Mouse (Mus musculus) forebrain, postnatal 0 days (tissue): ENCODE results near the gene F8. TPM values are rescaled to one million over a fixed set of nuclear protein-coding genes. Genes with fewer than 3 reads are reported as not detected.
"Not testable (repeated sequence)": the region's sequence is repeated elsewhere in the genome, so short reads cannot be mapped to it uniquely, and the experiment has no call there.

ENCODE experiments used
- ATAC-seq: fragments of 200-750 bp; cut with Nextera tagmentation; 2 replicates; pipeline ENCODE4 v1.8.0; 2017; ENCODE audit warnings: mild to moderate bottlenecking, moderate library complexity
- DNase-seq: peaks from one replicate; pipeline ENCODE4 v3.0.0-alpha.2; 2015
- H3K27ac ChIP-seq: fragments of 300-500 bp; sonication (generic); 2 replicates; pipeline ENCODE4 v1.5.1; 2014; ENCODE audit warnings: low read depth, mild to moderate bottlenecking, antibody characterized with exemption, low read length, moderate library complexity, mixed read lengths
- H3K27me3 ChIP-seq: fragments of 300-500 bp; sonication (generic); 2 replicates; pipeline ENCODE4 v1.6.1; 2014; ENCODE audit warnings: mild to moderate bottlenecking, low read length, mixed read lengths; ENCODE audit not compliant: insufficient read depth
- H3K36me3 ChIP-seq: fragments of 300-500 bp; sonication (generic); 2 replicates; pipeline ENCODE4 v1.6.1; 2014; ENCODE audit warnings: mild to moderate bottlenecking, moderate library complexity; ENCODE audit not compliant: insufficient read depth
- H3K4me1 ChIP-seq: fragments of 300-500 bp; sonication (generic); 2 replicates; pipeline ENCODE4 v1.6.1; 2014; ENCODE audit warnings: antibody characterized with exemption; ENCODE audit not compliant: insufficient read depth
- H3K4me2 ChIP-seq: fragments of 300-500 bp; sonication (generic); 2 replicates; pipeline ENCODE4 v1.6.1; 2014; ENCODE audit warnings: low read depth, mild to moderate bottlenecking, moderate library complexity
- H3K4me3 ChIP-seq: fragments of 300-500 bp; sonication (generic); 2 replicates; pipeline ENCODE4 v1.5.1; 2014; ENCODE audit warnings: low read depth, low read length, mixed read lengths
- H3K9ac ChIP-seq: fragments of 300-500 bp; sonication (generic); 2 replicates; pipeline ENCODE4 v1.6.1; 2014; ENCODE audit warnings: mild to moderate bottlenecking
- H3K9me3 ChIP-seq: fragments of 300-500 bp; sonication (generic); 2 replicates; pipeline ENCODE4 v1.6.1; 2016; ENCODE audit warnings: low read length
- CTCF ChIP-seq: sonication (generic); IDR thresholded peaks from 2 replicates; pipeline ENCODE4 v1.5.1; 2016; ENCODE audit warnings: antibody characterized with exemption, control low read depth, low read depth
- WGBS: fragments of 180-500 bp; shearing (Covaris S2); extraction: QIAGEN DNeasy Blood & Tissue Kit; methylation state at CpG from one replicate; pipeline ENCODE4 v1.1.7; 2014; 5-methylcytosine and 5-hydroxymethylcytosine counted together
- polyA plus RNA-seq: library from polyadenylated mRNA; unstranded; fragments of >200 nt; fragmentation: Nextera tagmentation; extraction: Ambion mirVana; gene quantifications from 2 replicates; pipeline ENCODE4 v1.2.1, GENCODE M21; 2015
- total RNA-seq: library from RNA; depleted of rRNA; stranded (reverse); fragments of >200 nt; gene quantifications from 2 replicates; pipeline ENCODE4 v1.2.3, GENCODE M21; 2014

The F8 gene
- total and polyA plus RNA-seq, 2 experiments from 2014 or later: 1.00 to 1.2 TPM

- Histone ChIP-seq H3K27ac (no peak overlapping the region), H3K9ac (no peak overlapping the region), H3K4me1 (no peaks in the 10 kb centered on the region), H3K4me3 (no peak overlapping the region), H3K9me3 (no peaks in the 10 kb centered on the region), H3K4me2 (peak overlapping the region; percentile 45; the same call in 1 of the 2 replicates), H3K27me3 (no peaks in the 10 kb centered on the region), H3K36me3 (no peaks in the 10 kb centered on the region)
- TF ChIP-seq CTCF: no peak
- no peak for ATAC-seq
- DNase-seq: no peak
- 86% methylated on average over 1 of the region's 1 CpGs for WGBS
These were observed 1.2 kb downstream of the F8 start for GRCm38 (mm10) chrX:75381176-75381575.

DNA sequence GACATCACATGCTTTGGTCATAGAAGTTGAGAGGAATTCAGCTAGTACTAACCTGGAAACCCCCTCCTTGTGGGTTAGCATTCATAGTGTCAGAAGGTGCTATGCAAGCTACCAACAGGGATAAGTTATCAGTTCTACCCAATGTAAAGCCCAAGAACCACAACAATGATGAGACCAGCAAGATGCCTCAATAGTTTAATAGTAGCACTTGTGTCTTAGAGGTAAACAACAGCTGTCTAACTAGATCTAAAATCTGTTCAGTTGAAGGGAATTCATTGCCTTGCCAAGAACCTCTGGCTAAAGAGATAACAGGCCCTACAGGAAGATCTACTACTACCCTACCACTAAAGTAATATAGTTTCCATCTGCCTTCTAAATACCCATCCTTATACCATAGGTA, 5.6 kb downstream of the F8 start:
- no peak overlapping the region for H3K9ac ChIP-seq
- no peak overlapping the region for H3K4me2 ChIP-seq
- TF ChIP-seq CTCF: no peak
- H3K9me3 ChIP-seq: no peaks in the 10 kb centered on the region
- no peak overlapping the region for H3K27ac ChIP-seq
- no peaks in the 10 kb centered on the region for H3K36me3 ChIP-seq
- H3K4me3 ChIP-seq: no peak overlapping the region
- no peaks in the 10 kb centered on the region for H3K27me3 ChIP-seq
- H3K4me1 ChIP-seq: no peaks in the 10 kb centered on the region
- ATAC-seq (no peak), DNase-seq (no peak)

- no peaks in the 10 kb centered on the region for H3K27me3 ChIP-seq
- 74% methylated on average over 2 of the region's 2 CpGs for WGBS
- no peaks in the 10 kb centered on the region for H3K4me1 ChIP-seq
- TF ChIP-seq CTCF: no peak
- no peak overlapping the region for H3K9ac ChIP-seq
- H3K4me2 ChIP-seq: no peak overlapping the region
- no peak for ATAC-seq
- H3K4me3 ChIP-seq: no peak overlapping the region
- H3K36me3 ChIP-seq: no peaks in the 10 kb centered on the region
- H3K27ac ChIP-seq: no peak overlapping the region
- no peaks in the 10 kb centered on the region for H3K9me3 ChIP-seq
- no peak for DNase-seq
These were observed 9.6 kb downstream of the F8 start for GRCm38 (mm10) chrX:75372666-75373425.

DNA sequence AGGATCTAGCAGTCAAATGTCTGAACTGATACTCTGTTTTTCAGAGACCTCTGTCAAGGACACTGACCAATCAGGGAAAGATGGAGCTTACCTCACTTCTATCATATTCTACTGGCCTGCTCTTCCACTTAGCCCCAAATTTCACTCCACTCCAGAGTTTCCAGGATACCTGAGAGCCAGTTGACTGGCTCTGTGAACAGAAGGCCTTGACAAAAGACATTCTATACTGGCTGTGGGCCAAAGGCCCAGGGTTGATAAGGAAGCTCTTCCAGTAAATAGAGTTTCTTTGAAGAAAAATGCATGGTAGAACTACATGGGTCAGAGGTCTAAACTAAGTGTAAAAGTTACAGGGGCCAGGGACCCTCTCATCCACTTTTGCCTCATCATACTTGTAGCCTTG, 12.2 kb downstream of the F8 start:
- TF ChIP-seq CTCF: no peak
- ATAC-seq: no peak
- H3K36me3 ChIP-seq: no peaks in the 10 kb centered on the region

GRCm38 (mm10) chrX:75323556-75323955, 58.9 kb downstream of the F8 start:
- ATAC-seq: peak; percentile 40
- no peak for TF ChIP-seq CTCF
- Histone ChIP-seq H3K27me3 (no peaks in the 10 kb centered on the region), H3K9me3 (no peaks in the 10 kb centered on the region), H3K27ac (no peak overlapping the region), H3K36me3 (no peaks in the 10 kb centered on the region), H3K4me3 (no peak overlapping the region), H3K4me2 (no peak overlapping the region), H3K9ac (no peak overlapping the region), H3K4me1 (no peaks in the 10 kb centered on the region)
- WGBS: 84% methylated on average over 4 of the region's 4 CpGs
- no peak for DNase-seq

More for the DNA sequence above, 12.2 kb downstream of the F8 start:
- H3K4me3 ChIP-seq: no peak overlapping the region
- H3K4me1 ChIP-seq: no peaks in the 10 kb centered on the region
- no peaks in the 10 kb centered on the region for H3K27me3 ChIP-seq
- no peaks in the 10 kb centered on the region for H3K9me3 ChIP-seq
- H3K9ac ChIP-seq: no peak overlapping the region
- no peak overlapping the region for H3K4me2 ChIP-seq
- no peak for DNase-seq
- no peak overlapping the region for H3K27ac ChIP-seq

- Histone ChIP-seq H3K9ac (no peak overlapping the region), H3K4me2 (no peak overlapping the region), H3K27me3 (no peaks in the 10 kb centered on the region), H3K27ac (no peak overlapping the region), H3K4me3 (no peak overlapping the region), H3K4me1 (no peaks in the 10 kb centered on the region), H3K9me3 (no peaks in the 10 kb centered on the region), H3K36me3 (no peaks in the 10 kb centered on the region)
- DNase-seq (no peak), ATAC-seq (no peak)
- no peak for TF ChIP-seq CTCF
- WGBS: 68% methylated on average over 8 of the region's 8 CpGs
These were observed 110.7 kb downstream of the F8 start for GRCm38 (mm10) chrX:75271676-75272075.

DNA sequence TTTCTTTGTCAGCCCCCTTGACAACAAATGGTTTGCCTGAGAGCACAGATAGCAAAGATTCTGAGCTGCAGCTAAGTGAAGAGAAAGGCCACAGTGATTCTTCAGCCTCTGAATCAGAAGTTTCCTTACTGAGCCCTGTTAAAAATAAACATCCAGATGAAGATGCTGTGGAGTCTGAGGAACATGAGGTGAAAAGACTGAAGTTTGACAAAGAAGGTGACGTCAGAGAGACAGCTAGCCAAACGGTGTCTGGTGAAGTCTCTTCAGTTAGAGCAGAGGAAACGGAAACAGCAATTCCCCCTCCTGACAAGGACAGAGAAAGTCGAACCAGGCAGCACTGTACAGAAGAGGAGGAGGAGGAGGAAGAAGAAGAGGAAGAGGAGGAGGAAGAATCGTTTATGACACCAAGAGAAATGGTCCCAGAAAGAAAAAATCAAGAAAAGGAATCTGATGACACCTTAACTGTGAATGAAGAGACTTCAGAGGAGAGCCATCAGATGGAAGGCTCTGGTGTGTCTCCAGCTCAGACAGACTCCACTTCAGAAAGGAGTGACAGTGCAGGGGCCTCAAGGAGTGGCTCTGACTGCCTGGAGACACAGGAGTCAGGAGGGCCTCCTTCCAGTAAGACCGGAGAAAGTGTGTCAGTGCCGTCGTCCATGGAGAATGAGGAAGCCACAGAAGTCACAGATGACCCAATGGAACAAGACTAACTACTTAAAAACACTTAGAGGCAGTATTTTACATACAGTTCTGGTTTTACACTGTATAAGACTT, 148.6 kb downstream of the F8 start:
- H3K4me3 ChIP-seq, DNase-seq, H3K4me1 ChIP-seq, ATAC-seq, H3K9ac ChIP-seq, H3K4me2 ChIP-seq, H3K27me3 ChIP-seq, H3K36me3 ChIP-seq, H3K9me3 ChIP-seq, H3K27ac ChIP-seq: not testable (repeated sequence)
- WGBS: 66% methylated on average over 8 of the region's 8 CpGs
